Mouse (Mus musculus) erythroblast, embryonic 14.5 days (primary cell): Measurements from ENCODE around the gene Zfp385a.

Source experiments
- GATA1 ChIP-seq: IDR thresholded peaks from 2 replicates; pipeline ENCODE4 v1.6.1; 2012; ENCODE audit warnings: low read length, inconsistent platforms, mixed read lengths
- TAL1 ChIP-seq: IDR thresholded peaks from 3 replicates; pipeline ENCODE4 v1.6.1; 2012; ENCODE audit warnings: low read length, inconsistent platforms, mixed read lengths

GRCm38 (mm10) chr15:103339166-103339960 is 530 bp downstream of the Zfp385a start:
- TF ChIP-seq GATA1: no peak
- no peak for TF ChIP-seq TAL1
